26 mouse cellular contexts compared by ENCODE assay signal in genomic region chr19:47907596-47907995, GRCm38 (mm10). TPM values are rescaled to one million over a fixed set of nuclear protein-coding genes. Genes with fewer than 3 reads are reported as not detected.
DNase-seq lines count a peak whose midpoint lies in the region; ATAC-seq and TF ChIP-seq lines count a peak whose summit lies in the region.
"Had no signal": no experiment of that assay in that cellular context is flagged by ENCODE, and none has a peak within 500 bp of the region (broad histone marks: within the 10 kb centered on the region; RNA-seq: fewer than 3 reads in every experiment).

No protein-coding gene starts in this region.

- H3K27ac ChIP-seq in kidney, embryonic 15.5 days: no peak overlapping the region
- H3K27ac ChIP-seq in lung, postnatal 0 days (ENCODE audit: low read length): no peak overlapping the region
- H3K27ac ChIP-seq: liver, embryonic 14.5 days; macrophage; stomach, postnatal 0 days had no signal

- TF ChIP-seq EP300 in lung, postnatal 0 days (IDR thresholded peaks at IDR 0.05): no peak

- peaks cover 65% of the 10 kb centered on the region for H3K4me1 ChIP-seq in kidney, embryonic 15.5 days
- H3K4me1 ChIP-seq in lung, postnatal 0 days (ENCODE audit: insufficient read depth, low read depth, low read length): peaks cover 6% of the 10 kb centered on the region

- H3K9me3 ChIP-seq in kidney, embryonic 15.5 days (replicated peaks): no peaks in the 10 kb centered on the region
- H3K9me3 ChIP-seq in lung, postnatal 0 days (ENCODE audit: low read length): no peaks in the 10 kb centered on the region
- H3K9me3 ChIP-seq: embryonic facial prominence, embryonic 10.5 days; forebrain, embryonic 10.5 days; heart, embryonic 12.5 days; limb, embryonic 12.5 days had no signal

- no peak overlapping the region for H3K4me3 ChIP-seq in kidney, embryonic 15.5 days (replicated peaks)
- no peak overlapping the region for H3K4me3 ChIP-seq in lung, postnatal 0 days (ENCODE audit: low read depth, low read length)
- H3K4me3 ChIP-seq: embryonic facial prominence, embryonic 10.5 days; forebrain, embryonic 10.5 days; heart, embryonic 12.5 days; limb, embryonic 12.5 days had no signal

- WGBS in kidney, embryonic 15.5 days: 81% methylated on average over 9 of the region's 9 CpGs
- 79% methylated on average over 9 of the region's 9 CpGs for WGBS in lung, postnatal 0 days

- no peak for TF ChIP-seq CTCF in lung, postnatal 0 days (IDR thresholded peaks at IDR 0.05)

- no peak overlapping the region for H3K9ac ChIP-seq in kidney, embryonic 15.5 days
- no peak overlapping the region for H3K9ac ChIP-seq in lung, postnatal 0 days (replicated peaks; ENCODE audit: low read depth)
- H3K9ac ChIP-seq: heart, embryonic 12.5 days; limb, embryonic 12.5 days; liver, embryonic 14.5 days had no signal

- H3K36me3 ChIP-seq in kidney, embryonic 15.5 days: no peaks in the 10 kb centered on the region; the same call in 1 of the 2 replicates
- no peaks in the 10 kb centered on the region for H3K36me3 ChIP-seq in lung, postnatal 0 days (ENCODE audit: insufficient read depth, low read length)

- no peak for ATAC-seq in kidney, embryonic 15.5 days (replicated peaks; ENCODE audit: low FRiP score)
- ATAC-seq in lung, postnatal 0 days: peak; percentile 14
- ATAC-seq: forebrain, embryonic 16.5 days; intestine, postnatal 0 days had no signal

- DNase-seq in adrenal gland, adult (ENCODE audit: inconsistent age in 2 of 2, low spot score in 1 of 2): peak; percentile 62 to 70
- no peak for DNase-seq in adrenal gland, postnatal 10 days
- DNase-seq in kidney, adult 11 months: peak; percentile 69
- no peak for DNase-seq in lung, postnatal 0 days (ENCODE audit: low spot score)
- no peak for DNase-seq in lung, adult 18-20 months
- DNase-seq in kidney, postnatal 36 days: peak; percentile 56 to 81
- no peak for DNase-seq in urinary bladder, postnatal 4 days (ENCODE audit: low spot score in 2 of 2)
- DNase-seq: cerebellum, adult 9-10 months; gastrocnemius, postnatal 10 days; heart, postnatal 10 days; right cerebral cortex, postnatal 14 days; thymus, adult 2 months; thymus, postnatal 4 days had no signal

- H3K4me2 ChIP-seq in kidney, embryonic 15.5 days: no peak overlapping the region
- no peak overlapping the region for H3K4me2 ChIP-seq in lung, postnatal 0 days (replicated peaks; ENCODE audit: low read depth, low read length)
- H3K4me2 ChIP-seq: heart, embryonic 12.5 days; limb, embryonic 12.5 days had no signal

- no peaks in the 10 kb centered on the region for H3K27me3 ChIP-seq in kidney, embryonic 15.5 days
- no peaks in the 10 kb centered on the region for H3K27me3 ChIP-seq in lung, postnatal 0 days (replicated peaks; ENCODE audit: insufficient read depth, low read length)
- H3K27me3 ChIP-seq: heart, embryonic 12.5 days; limb, embryonic 12.5 days had no signal

RNA-seq across cellular contexts. Expression of gene Cfap43, which starts 11.5 kb away (rescaled TPM):
- total RNA-seq in adrenal gland, postnatal 10 days (2021): not detected
- polyA plus RNA-seq in kidney, embryonic 15.5 days (2015; fragmentation: Nextera tagmentation; extraction: Ambion mirVana): 0.06 TPM in 2 replicates
- 4.9 and 6.3 TPM in 2 replicates for polyA plus RNA-seq in lung, postnatal 0 days (2015; fragmentation: Nextera tagmentation; extraction: Ambion mirVana)
- total RNA-seq: gastrocnemius, postnatal 10 days had no signal

RNA-seq across cellular contexts. Expression of gene Itprip, which starts 11.5 kb away (rescaled TPM):
- 10 to 100 TPM; 11.7 to 14.5 TPM for total RNA-seq in adrenal gland, postnatal 10 days (2021)
- polyA plus RNA-seq in kidney, embryonic 15.5 days (2015; fragmentation: Nextera tagmentation; extraction: Ambion mirVana): 15.6 and 19.4 TPM in 2 replicates
- 15.6 and 15.9 TPM in 2 replicates for polyA plus RNA-seq in lung, postnatal 0 days (2015; fragmentation: Nextera tagmentation; extraction: Ambion mirVana)

RNA-seq across cellular contexts. Expression of gene Cfap58, which starts 29.9 kb away (rescaled TPM):
- total RNA-seq in adrenal gland, postnatal 10 days (2021): under 1 TPM in 1 of 2 experiments, not detected in 1; 0.06 TPM
- polyA plus RNA-seq in kidney, embryonic 15.5 days (2015; fragmentation: Nextera tagmentation; extraction: Ambion mirVana): 0.09 TPM in 1 of 2 replicates, not detected in the other
- 2.0 and 2.6 TPM in 2 replicates for polyA plus RNA-seq in lung, postnatal 0 days (2015; fragmentation: Nextera tagmentation; extraction: Ambion mirVana)
- total RNA-seq: gastrocnemius, postnatal 10 days; granulocyte monocyte progenitor cell, adult 5-6 weeks; monocyte, adult 5-6 weeks; neutrophil, adult 5-6 weeks had no signal
- polyA plus RNA-seq: embryonic facial prominence, embryonic 10.5 days; forebrain, embryonic 10.5 days; heart, embryonic 12.5 days; intestine, postnatal 0 days; liver, embryonic 14.5 days; macrophage; stomach, postnatal 0 days had no signal

RNA-seq across cellular contexts. Expression of gene Gsto2, which starts 42.3 kb away (rescaled TPM):
- 1 to 10 TPM; 2.6 to 3.7 TPM for total RNA-seq in adrenal gland, postnatal 10 days (2021)
- 1.6 and 2.0 TPM in 2 replicates for polyA plus RNA-seq in kidney, embryonic 15.5 days (2015; fragmentation: Nextera tagmentation; extraction: Ambion mirVana)
- 2.1 TPM in 2 replicates for polyA plus RNA-seq in lung, postnatal 0 days (2015; fragmentation: Nextera tagmentation; extraction: Ambion mirVana)
- total RNA-seq: granulocyte monocyte progenitor cell, adult 5-6 weeks; monocyte, adult 5-6 weeks had no signal

RNA-seq across cellular contexts. Expression of gene Gsto1, which starts 52.8 kb away (rescaled TPM):
- total RNA-seq in adrenal gland, postnatal 10 days (2021): 100 to 1,000 TPM; 158 to 159 TPM
- 115 and 119 TPM in 2 replicates for polyA plus RNA-seq in kidney, embryonic 15.5 days (2015; fragmentation: Nextera tagmentation; extraction: Ambion mirVana)
- polyA plus RNA-seq in lung, postnatal 0 days (2015; fragmentation: Nextera tagmentation; extraction: Ambion mirVana): 147 and 172 TPM in 2 replicates

Comparison
In these comparisons a context has a peak if more than half of its experiments do, and no peak if none do; other contexts are left out.
1. DNase-seq: peak in adrenal gland, adult (2 of 2), kidney, adult 11 months (single experiment) and kidney, postnatal 36 days (2 of 2); none in adrenal gland, postnatal 10 days (single experiment), lung, postnatal 0 days (single experiment), lung, adult 18-20 months (0 of 2) and urinary bladder, postnatal 4 days (0 of 2).